Mouse (Mus musculus) embryonic facial prominence, embryonic 11.5 days (tissue): ENCODE measurements around the gene Piwil1. TPM values are rescaled to one million over a fixed set of nuclear protein-coding genes. Genes with fewer than 3 reads are reported as not detected.
A peak's percentile ranks its signal among the peaks of the same experiment; 100 is the strongest.

ENCODE experiments used
- ATAC-seq: fragments of 200-750 bp; cut with Nextera tagmentation; replicated peaks from 2 replicates; pipeline ENCODE4 v1.8.0; 2017; ENCODE audit warnings: low read depth; ENCODE audit not compliant: insufficient number of reproducible peaks, low FRiP score, low TSS enrichment
- DNase-seq: peaks from one replicate; pipeline ENCODE4 v3.0.0-alpha.2; 2015; ENCODE audit warnings: low spot score
- H3K27ac ChIP-seq: fragments of 300-500 bp; sonication (generic); replicated peaks from 2 replicates; pipeline ENCODE4 v1.5.1; 2014; ENCODE audit warnings: mild to moderate bottlenecking, low read depth, low read length, control low read depth
- H3K27me3 ChIP-seq: fragments of 300-500 bp; sonication (generic); 2 replicates; pipeline ENCODE4 v1.6.1; 2014; ENCODE audit warnings: mild to moderate bottlenecking, low read length, moderate library complexity, mixed read lengths; ENCODE audit not compliant: control insufficient read depth, insufficient read depth
- H3K36me3 ChIP-seq: fragments of 300-500 bp; sonication (generic); replicated peaks from 2 replicates; pipeline ENCODE4 v1.6.1; 2014; ENCODE audit warnings: low read depth, mild to moderate bottlenecking, low read length, moderate library complexity, mixed read lengths; ENCODE audit not compliant: control insufficient read depth, insufficient read depth
- H3K4me1 ChIP-seq: fragments of 300-500 bp; sonication (generic); 2 replicates; pipeline ENCODE4 v1.6.1; 2014; ENCODE audit warnings: low read length, mixed read lengths; ENCODE audit not compliant: control insufficient read depth, insufficient read depth
- H3K4me2 ChIP-seq: fragments of 300-500 bp; sonication (generic); 2 replicates; pipeline ENCODE4 v1.6.1; 2014; ENCODE audit warnings: low read depth, mild to moderate bottlenecking, control low read depth, low read length, moderate library complexity
- H3K4me3 ChIP-seq: fragments of 300-500 bp; sonication (generic); 2 replicates; pipeline ENCODE4 v1.5.1; 2014; ENCODE audit warnings: low read depth, low read length, control low read depth
- H3K9ac ChIP-seq: fragments of 300-500 bp; sonication (generic); replicated peaks from 2 replicates; pipeline ENCODE4 v1.6.1; 2014; ENCODE audit warnings: mild to moderate bottlenecking, control low read depth, low read length
- H3K9me3 ChIP-seq: fragments of 300-500 bp; sonication (generic); replicated peaks from 2 replicates; pipeline ENCODE4 v1.6.1; 2016; ENCODE audit warnings: mild to moderate bottlenecking, low read length, inconsistent platforms, mixed read lengths; ENCODE audit not compliant: control insufficient read depth
- WGBS: fragments of 180-500 bp; shearing (Covaris S2); extraction: QIAGEN DNeasy Blood & Tissue Kit; methylation state at CpG from one replicate; pipeline ENCODE4 v1.1.7; 2014; 5-methylcytosine and 5-hydroxymethylcytosine counted together
- polyA plus RNA-seq: library from polyadenylated mRNA; unstranded; fragments of >200 nt; fragmentation: Nextera tagmentation; extraction: Ambion mirVana; gene quantifications from 2 replicates; pipeline ENCODE4 v1.2.1, GENCODE M21; 2014

The Piwil1 gene
- polyA plus RNA-seq: not detected in 2 replicates

DNA sequence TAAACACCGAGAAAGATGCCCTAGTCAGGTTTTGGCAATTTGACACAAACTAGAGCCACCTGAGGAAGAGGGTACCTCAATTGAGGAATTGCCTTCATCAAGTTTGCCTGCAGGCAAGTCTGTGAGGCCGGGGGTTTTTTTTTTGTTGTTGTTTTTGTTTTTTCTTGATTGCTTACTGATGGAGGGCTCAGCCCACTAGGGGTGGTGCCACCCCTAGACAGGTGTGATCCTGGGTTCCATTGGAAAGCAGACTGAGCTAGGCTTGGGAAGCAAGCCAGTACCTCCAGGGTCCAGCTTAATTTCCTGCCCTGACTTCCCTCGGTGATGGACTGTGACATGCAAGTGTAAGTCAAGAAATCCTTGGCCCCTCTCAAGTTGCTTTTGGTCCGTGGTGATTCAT is at the start of gene Piwil1:
TSS of gene Piwil1 (plus strand) at position 301 of the 400 bp plus-strand sequence.
- Histone ChIP-seq H3K4me3 (no peak within 1 kb of the TSS), H3K9me3 (no peaks in the 10 kb centered on the region), H3K9ac (no peak within 1 kb of the TSS), H3K27me3 (no peaks in the 10 kb centered on the region), H3K4me1 (no peaks in the 10 kb centered on the region), H3K27ac (no peak within 1 kb of the TSS), H3K36me3 (no peaks in the 10 kb centered on the region), H3K4me2 (no peak within 1 kb of the TSS)
- WGBS: 76% methylated on average over 4 of the region's 4 CpGs
- ATAC-seq: no peak
- DNase-seq: no peak

DNA sequence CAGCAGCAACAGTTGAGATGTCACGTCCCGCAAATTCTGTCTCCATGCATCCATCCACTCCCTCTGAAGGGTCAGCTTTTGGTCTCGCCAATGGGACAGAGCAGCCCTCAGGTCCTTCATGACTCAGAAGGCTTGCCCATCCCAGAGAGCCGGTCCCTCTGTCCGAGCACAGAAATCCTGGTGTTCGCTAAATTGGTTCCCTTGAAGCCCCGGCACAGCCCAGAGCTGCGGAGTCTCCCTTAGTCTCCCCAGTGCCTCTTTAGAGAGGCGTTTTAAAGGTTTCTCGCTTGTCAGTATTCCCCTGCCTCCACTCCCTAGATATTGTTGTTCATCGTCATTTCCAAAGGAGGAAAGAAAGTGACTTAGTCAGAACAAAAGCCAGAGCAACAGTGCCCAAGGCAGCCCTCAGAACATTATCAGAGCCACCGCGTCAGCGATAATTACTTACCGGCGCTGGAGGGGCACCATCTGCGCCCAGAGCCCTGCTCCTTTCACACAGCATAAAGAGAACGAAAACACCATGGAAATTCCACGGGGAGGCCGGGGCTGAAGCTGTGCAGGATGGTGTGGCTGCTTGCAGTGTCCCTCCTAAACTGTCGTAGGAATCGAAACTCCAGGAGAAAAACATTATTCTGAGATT is 45.7 kb upstream of the Piwil1 start:
- Histone ChIP-seq H3K4me1 (no peaks in the 10 kb centered on the region), H3K9me3 (no peaks in the 10 kb centered on the region), H3K36me3 (no peaks in the 10 kb centered on the region), H3K27me3 (no peaks in the 10 kb centered on the region), H3K9ac (no peak overlapping the region), H3K4me3 (no peak overlapping the region), H3K27ac (no peak overlapping the region), H3K4me2 (no peak overlapping the region)
- 51% methylated on average over 22 of the region's 22 CpGs for WGBS
- ATAC-seq (no peak), DNase-seq (peak; percentile 13)

DNA sequence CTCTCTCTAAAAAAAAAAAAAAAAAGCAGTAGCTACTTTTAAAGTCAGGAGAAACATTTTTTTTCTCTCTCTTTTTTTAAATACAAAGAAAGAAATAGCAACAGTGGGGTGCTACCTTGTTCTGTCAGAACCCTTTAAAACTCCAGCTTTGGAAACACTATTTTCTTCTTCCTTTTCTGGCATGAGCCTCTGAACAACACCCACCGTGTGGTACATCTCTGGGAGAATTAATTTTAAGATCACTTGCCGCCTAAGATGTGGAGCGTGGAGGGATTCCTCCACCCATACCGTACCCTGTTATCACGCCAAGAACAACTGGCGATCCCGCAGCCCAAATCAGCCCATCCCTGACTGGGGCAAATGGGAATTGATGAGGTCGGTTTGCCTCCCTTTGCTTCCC is 42.2 kb upstream of the Piwil1 start:
- ATAC-seq: no peak
- 62% methylated on average over 8 of the region's 8 CpGs for WGBS
- Histone ChIP-seq H3K4me2 (no peak overlapping the region), H3K9ac (no peak overlapping the region), H3K27me3 (no peaks in the 10 kb centered on the region), H3K27ac (no peak overlapping the region), H3K36me3 (no peaks in the 10 kb centered on the region), H3K4me1 (no peaks in the 10 kb centered on the region), H3K4me3 (no peak overlapping the region), H3K9me3 (no peaks in the 10 kb centered on the region)
- no peak for DNase-seq

DNA sequence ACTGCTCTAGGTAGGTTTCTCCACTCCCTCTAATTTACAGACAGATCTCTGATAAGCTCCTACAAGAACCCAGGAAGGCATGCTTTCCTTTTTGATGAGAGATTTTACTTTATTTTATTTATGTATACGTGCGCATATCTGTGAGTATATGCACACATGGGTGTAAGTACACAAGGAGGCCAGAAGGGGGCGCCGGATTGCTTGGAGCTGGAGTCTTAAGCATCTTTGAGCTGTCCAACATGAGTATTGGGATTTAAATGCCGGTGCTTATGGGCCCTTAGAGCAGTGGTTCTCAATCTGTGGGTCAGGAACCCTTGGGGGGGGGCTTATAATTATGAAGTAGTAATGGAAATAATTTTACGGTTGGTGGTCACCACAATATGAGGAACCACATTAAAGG is 39.4 kb upstream of the Piwil1 start:
- no peaks in the 10 kb centered on the region for H3K9me3 ChIP-seq
- no peaks in the 10 kb centered on the region for H3K27me3 ChIP-seq
- H3K9ac ChIP-seq: no peak overlapping the region
- H3K4me1 ChIP-seq: no peaks in the 10 kb centered on the region
- ATAC-seq (no peak), DNase-seq (no peak)
- no peak overlapping the region for H3K4me3 ChIP-seq
- 96% methylated on average over 6 of the region's 6 CpGs for WGBS
- H3K36me3 ChIP-seq: no peaks in the 10 kb centered on the region
- no peak overlapping the region for H3K27ac ChIP-seq
- H3K4me2 ChIP-seq: no peak overlapping the region

DNA sequence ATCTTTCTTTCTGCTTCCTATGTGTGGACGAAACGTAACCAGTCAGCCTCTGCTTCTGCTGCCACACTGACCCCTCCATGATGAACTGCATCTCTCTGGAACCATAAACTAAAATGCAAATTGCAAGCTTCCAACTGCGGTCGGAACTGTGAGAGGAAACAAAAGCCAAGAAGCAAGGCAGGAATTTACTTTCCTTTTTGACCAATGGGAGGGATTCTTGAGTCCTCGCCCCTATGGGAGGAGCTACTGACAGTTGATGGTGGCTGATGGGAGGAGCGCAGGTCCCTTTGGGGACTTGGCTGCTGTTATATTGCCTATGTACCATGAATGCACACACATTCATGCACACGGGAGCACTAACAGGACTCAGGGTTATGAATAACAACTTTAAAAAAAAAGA is 38.3 kb upstream of the Piwil1 start:
- no peak overlapping the region for H3K27ac ChIP-seq
- no peaks in the 10 kb centered on the region for H3K36me3 ChIP-seq
- no peak overlapping the region for H3K4me3 ChIP-seq
- H3K27me3 ChIP-seq: no peaks in the 10 kb centered on the region
- DNase-seq (no peak), ATAC-seq (no peak)
- H3K4me1 ChIP-seq: no peaks in the 10 kb centered on the region
- 83% methylated on average over 7 of the region's 7 CpGs for WGBS
- no peak overlapping the region for H3K9ac ChIP-seq
- no peaks in the 10 kb centered on the region for H3K9me3 ChIP-seq
- no peak overlapping the region for H3K4me2 ChIP-seq

DNA sequence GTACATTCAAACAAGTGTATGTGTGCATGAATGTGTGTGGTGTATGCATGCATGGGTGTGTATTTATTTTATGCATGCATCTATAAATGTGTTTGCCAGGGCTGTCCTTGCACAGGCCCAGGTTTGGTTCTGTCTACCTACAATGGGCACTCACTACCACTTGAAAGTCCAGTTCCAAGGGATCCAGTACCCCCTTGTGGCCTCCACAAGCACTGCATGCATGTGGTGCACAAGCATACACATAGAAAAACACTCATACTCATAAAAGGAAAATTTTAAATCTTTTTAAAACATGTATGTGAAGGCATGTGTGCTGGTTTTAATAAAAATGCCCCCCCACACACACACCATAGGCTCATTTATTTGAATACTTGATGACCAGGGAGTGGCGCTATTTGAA is 37.3 kb upstream of the Piwil1 start:
- H3K9me3 ChIP-seq: no peaks in the 10 kb centered on the region
- no peak overlapping the region for H3K4me3 ChIP-seq
- H3K36me3 ChIP-seq: no peaks in the 10 kb centered on the region
- H3K4me1 ChIP-seq: no peaks in the 10 kb centered on the region
- 91% methylated on average over 1 of the region's 1 CpGs for WGBS
- peak; percentile 33 for DNase-seq
- no peak overlapping the region for H3K9ac ChIP-seq
- ATAC-seq: no peak
- no peak overlapping the region for H3K27ac ChIP-seq
- no peaks in the 10 kb centered on the region for H3K27me3 ChIP-seq
- no peak overlapping the region for H3K4me2 ChIP-seq

DNA sequence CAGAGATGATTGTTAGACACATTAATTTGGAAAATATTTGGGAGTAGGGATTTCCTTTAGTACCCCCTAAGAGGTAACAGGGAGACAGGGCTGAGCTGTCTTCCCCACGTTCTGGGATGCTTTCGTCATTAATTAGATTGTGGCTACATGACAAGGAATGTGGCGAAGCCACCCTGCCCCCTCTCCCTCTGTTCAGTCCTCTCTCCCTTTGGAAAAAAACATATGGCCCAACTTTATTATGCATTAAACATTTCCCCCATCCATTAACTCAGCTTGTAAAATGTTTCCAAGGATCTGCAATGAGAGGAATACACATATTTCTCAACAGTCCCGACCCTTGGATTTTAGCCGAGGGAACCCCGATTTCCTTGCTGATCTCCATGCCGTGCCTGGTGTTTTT is 35.0 kb upstream of the Piwil1 start:
- Histone ChIP-seq H3K4me3 (no peak overlapping the region), H3K27ac (no peak overlapping the region), H3K9ac (no peak overlapping the region), H3K27me3 (no peaks in the 10 kb centered on the region), H3K4me2 (no peak overlapping the region), H3K4me1 (no peaks in the 10 kb centered on the region), H3K9me3 (no peaks in the 10 kb centered on the region), H3K36me3 (no peaks in the 10 kb centered on the region)
- DNase-seq (no peak), ATAC-seq (no peak)
- WGBS: 63% methylated on average over 7 of the region's 7 CpGs

DNA sequence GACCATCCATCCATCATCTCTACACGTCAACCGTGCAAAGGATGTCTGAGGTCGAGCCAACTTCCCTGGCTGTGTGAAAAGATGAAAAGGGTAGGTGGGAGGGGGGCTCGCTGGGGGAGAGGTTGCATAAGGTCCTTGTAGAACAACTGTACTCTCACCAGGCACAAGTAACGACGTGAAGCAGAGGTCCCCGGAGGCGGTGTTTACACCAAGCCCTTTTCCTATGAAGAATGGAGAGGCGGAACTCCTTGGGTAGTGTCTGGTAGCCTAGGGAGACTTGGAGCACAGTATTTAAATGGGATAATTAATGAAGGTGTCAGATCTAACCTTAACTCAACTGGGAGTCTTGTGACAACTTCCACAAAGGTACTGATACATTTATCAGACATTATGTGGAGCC is 28.2 kb upstream of the Piwil1 start:
- no peak overlapping the region for H3K9ac ChIP-seq
- no peak for DNase-seq
- H3K4me1 ChIP-seq: no peaks in the 10 kb centered on the region
- H3K4me3 ChIP-seq: no peak overlapping the region
- no peaks in the 10 kb centered on the region for H3K9me3 ChIP-seq
- H3K4me2 ChIP-seq: no peak overlapping the region
- no peak overlapping the region for H3K27ac ChIP-seq
- no peaks in the 10 kb centered on the region for H3K27me3 ChIP-seq
- WGBS: 70% methylated on average over 9 of the region's 9 CpGs
- H3K36me3 ChIP-seq: no peaks in the 10 kb centered on the region
- ATAC-seq: no peak
